Mouse (Mus musculus): ENCODE results near the gene 1700012P22Rik. TPM values are rescaled to one million over a fixed set of nuclear protein-coding genes. Genes with fewer than 3 reads are reported as not detected.
A peak's percentile ranks its signal among the peaks of the same experiment; 100 is the strongest.

1700012P22Rik gene
- polyA plus RNA-seq, 1 experiment from 2014 or later = not detected

- Histone ChIP-seq H3K4me1 (no peaks in the 10 kb centered on the region), H3K4me2 (no peak within 1 kb of the TSS), H3K4me3 (no peak within 1 kb of the TSS), H3K9me3 (replicated peaks) (peaks cover 44% of the 10 kb centered on the region), H3K9ac (no peak within 1 kb of the TSS), H3K27me3 (no peaks in the 10 kb centered on the region), H3K27ac (no peak within 1 kb of the TSS), H3K36me3 (ENCODE audit: poor library complexity, severe bottlenecking) (no peaks in the 10 kb centered on the region)
- ATAC-seq = no peak
- 89% methylated on average over 9 of the region's 9 CpGs for WGBS
These were observed 30.3 kb downstream of the 1700012P22Rik start, which contains the start of gene Pramef12 for GRCm38 (mm10) chr4:144408290-144408689. Pramef12 (minus strand) TSS chr4:144408464.

DNA sequence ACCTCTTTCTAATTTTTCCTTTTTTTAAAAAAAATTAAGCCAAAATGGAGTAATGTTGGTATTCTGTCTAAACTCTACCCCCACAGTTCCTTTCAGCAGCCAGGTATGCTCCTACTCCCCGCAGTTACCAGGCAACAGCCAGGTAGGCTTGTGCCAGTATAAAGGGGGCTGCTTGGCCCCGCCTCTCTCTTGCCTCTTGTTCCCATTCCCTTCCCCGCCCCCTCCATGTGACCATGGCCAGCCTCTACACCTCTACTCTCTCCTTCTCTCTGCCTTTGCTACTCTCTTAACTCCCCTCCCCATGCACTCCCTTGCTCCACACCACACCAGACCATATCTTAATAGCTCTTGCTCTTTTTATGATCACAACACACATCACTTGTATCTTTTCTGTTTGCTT, 32.3 kb downstream of the 1700012P22Rik start:
- no peak overlapping the region for H3K9ac ChIP-seq
- peaks cover 40% of the 10 kb centered on the region for H3K9me3 ChIP-seq (replicated peaks)
- H3K4me3 ChIP-seq = no peak overlapping the region
- H3K4me2 ChIP-seq = no peak overlapping the region
- ATAC-seq = no peak
- no peaks in the 10 kb centered on the region for H3K36me3 ChIP-seq (ENCODE audit: poor library complexity, severe bottlenecking)
- WGBS = 53% methylated on average over 3 of the region's 3 CpGs
- H3K4me1 ChIP-seq = no peaks in the 10 kb centered on the region
- no peak overlapping the region for H3K27ac ChIP-seq
- no peaks in the 10 kb centered on the region for H3K27me3 ChIP-seq

GRCm38 (mm10) chr4:144404456-144405086, 34.0 kb downstream of the 1700012P22Rik start:
- peak overlapping the region; percentile 16; the same call in 1 of the 2 replicates for H3K4me2 ChIP-seq
- H3K4me3 ChIP-seq = no peak overlapping the region
- no peaks in the 10 kb centered on the region for H3K4me1 ChIP-seq
- H3K9ac ChIP-seq = no peak overlapping the region
- 8% methylated on average over 16 of the region's 17 CpGs for WGBS
- no peaks in the 10 kb centered on the region for H3K27me3 ChIP-seq
- no peaks in the 10 kb centered on the region for H3K36me3 ChIP-seq (ENCODE audit: poor library complexity, severe bottlenecking)
- peaks cover 26% of the 10 kb centered on the region for H3K9me3 ChIP-seq (replicated peaks)
- no peak for ATAC-seq
- no peak overlapping the region for H3K27ac ChIP-seq

GRCm38 (mm10) chr4:144402712-144403111, 35.9 kb downstream of the 1700012P22Rik start:
- no peak overlapping the region for H3K9ac ChIP-seq
- H3K27me3 ChIP-seq = no peaks in the 10 kb centered on the region
- H3K4me1 ChIP-seq = no peaks in the 10 kb centered on the region
- no peaks in the 10 kb centered on the region for H3K36me3 ChIP-seq (ENCODE audit: poor library complexity, severe bottlenecking)
- H3K9me3 ChIP-seq (replicated peaks) = peaks cover 22% of the 10 kb centered on the region
- H3K4me3 ChIP-seq = no peak overlapping the region
- H3K4me2 ChIP-seq = no peak overlapping the region
- WGBS = 95% methylated on average over 4 of the region's 4 CpGs
- H3K27ac ChIP-seq = no peak overlapping the region
- no peak for ATAC-seq

GRCm38 (mm10) chr4:144396316-144396715, 42.3 kb downstream of the 1700012P22Rik start:
- Histone ChIP-seq H3K27me3 (no peaks in the 10 kb centered on the region), H3K4me1 (no peaks in the 10 kb centered on the region), H3K9ac (no peak overlapping the region), H3K36me3 (ENCODE audit: poor library complexity, severe bottlenecking) (no peaks in the 10 kb centered on the region), H3K4me3 (no peak overlapping the region), H3K27ac (no peak overlapping the region), H3K4me2 (no peak overlapping the region), H3K9me3 (replicated peaks) (peaks cover 62% of the 10 kb centered on the region)
- ATAC-seq = no peak
- WGBS = 45% methylated on average over 3 of the region's 3 CpGs

DNA sequence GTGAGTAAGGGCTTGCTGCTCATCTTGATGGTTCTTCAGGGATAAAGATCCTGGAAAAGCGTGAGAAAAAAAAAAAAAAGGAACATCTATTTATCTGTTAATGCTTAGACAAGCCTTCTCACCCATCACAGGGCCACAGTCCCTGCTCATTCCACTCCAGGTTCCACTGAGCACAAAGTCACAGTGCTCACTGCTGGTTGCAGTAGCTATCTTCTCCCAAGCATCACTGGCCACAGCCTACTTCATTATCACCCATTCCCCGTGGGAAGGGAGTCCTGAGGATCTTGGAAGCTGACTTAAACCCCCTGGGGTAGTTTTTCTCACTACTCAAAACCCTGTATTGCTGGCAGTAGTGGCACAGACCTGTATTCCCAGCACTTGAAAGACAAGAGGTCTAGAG, 60.7 kb downstream of the 1700012P22Rik start, which contains the start of gene Pramef20:
Gene Pramef20 (minus strand): TSS at position 23 of the 400 bp plus-strand sequence.
- no peak within 1 kb of the TSS for H3K4me3 ChIP-seq
- H3K4me2 ChIP-seq = no peak within 1 kb of the TSS
- ATAC-seq = no peak
- H3K9me3 ChIP-seq (replicated peaks) = peaks cover 58% of the 10 kb centered on the region
- no peaks in the 10 kb centered on the region for H3K4me1 ChIP-seq
- H3K27ac ChIP-seq = no peak within 1 kb of the TSS
- H3K9ac ChIP-seq = no peak within 1 kb of the TSS
- H3K27me3 ChIP-seq = no peaks in the 10 kb centered on the region
- no peaks in the 10 kb centered on the region for H3K36me3 ChIP-seq (ENCODE audit: poor library complexity, severe bottlenecking)
- 47% methylated on average over 2 of the region's 2 CpGs for WGBS

Other genes starting within 250 kb of the 1700012P22Rik start
- not detected in 2 replicates for gene Oog2, start 248.1 kb downstream of the 1700012P22Rik start, polyA plus RNA-seq (2015; fragmentation: Nextera tagmentation; extraction: Ambion mirVana)
- not detected in 2 replicates for gene C87977, start 225.5 kb downstream of the 1700012P22Rik start, polyA plus RNA-seq (2015; fragmentation: Nextera tagmentation; extraction: Ambion mirVana)
- gene Pramel5, start 158.3 kb downstream of the 1700012P22Rik start, polyA plus RNA-seq (2015; fragmentation: Nextera tagmentation; extraction: Ambion mirVana) = not detected in 2 replicates
- not detected in 2 replicates for gene Gm13128, start 108.5 kb downstream of the 1700012P22Rik start, polyA plus RNA-seq (2015; fragmentation: Nextera tagmentation; extraction: Ambion mirVana)
- gene Gm13119, start 80.8 kb downstream of the 1700012P22Rik start, polyA plus RNA-seq (2015; fragmentation: Nextera tagmentation; extraction: Ambion mirVana) = not detected in 2 replicates
- gene Pramef20, start 60.8 kb downstream of the 1700012P22Rik start, polyA plus RNA-seq (2015; fragmentation: Nextera tagmentation; extraction: Ambion mirVana) = not detected in 2 replicates
- gene Pramef12, start 30.3 kb downstream of the 1700012P22Rik start, polyA plus RNA-seq (2015; fragmentation: Nextera tagmentation; extraction: Ambion mirVana) = not detected in 2 replicates
- not detected in 2 replicates for gene Gm9944, start 14.5 kb upstream of the 1700012P22Rik start, polyA plus RNA-seq (2015; fragmentation: Nextera tagmentation; extraction: Ambion mirVana)
- gene Aadacl3, start 25.0 kb upstream of the 1700012P22Rik start, polyA plus RNA-seq (2015; fragmentation: Nextera tagmentation; extraction: Ambion mirVana) = not detected in 2 replicates
- gene 9430007A20Rik, start 81.0 kb upstream of the 1700012P22Rik start, polyA plus RNA-seq (2015; fragmentation: Nextera tagmentation; extraction: Ambion mirVana) = not detected in 2 replicates
- gene Gm13124, start 126.4 kb upstream of the 1700012P22Rik start, polyA plus RNA-seq (2015; fragmentation: Nextera tagmentation; extraction: Ambion mirVana) = not detected in 2 replicates
- gene Aadacl4, start 174.9 kb upstream of the 1700012P22Rik start, polyA plus RNA-seq (2015; fragmentation: Nextera tagmentation; extraction: Ambion mirVana) = not detected in 2 replicates
- not detected in 2 replicates for gene Gm436, start 247.6 kb upstream of the 1700012P22Rik start, polyA plus RNA-seq (2015; fragmentation: Nextera tagmentation; extraction: Ambion mirVana)